Mouse (Mus musculus) kidney, embryonic 15.5 days (tissue): ENCODE results near the gene Morc4. TPM values are rescaled to one million over a fixed set of nuclear protein-coding genes. Genes with fewer than 3 reads are reported as not detected.

Source experiments
- ATAC-seq: fragments of 200-750 bp; cut with Nextera tagmentation; replicated peaks from 2 replicates; pipeline ENCODE4 v1.8.0; 2017; ENCODE audit warnings: moderate TSS enrichment; ENCODE audit not compliant: low FRiP score
- H3K27ac ChIP-seq: fragments of 300-500 bp; sonication (generic); 2 replicates; pipeline ENCODE4 v1.5.1; 2015; ENCODE audit warnings: mild to moderate bottlenecking, inconsistent platforms
- H3K27me3 ChIP-seq: fragments of 300-500 bp; sonication (generic); 2 replicates; pipeline ENCODE4 v1.6.1; 2015; ENCODE audit warnings: inconsistent platforms
- H3K36me3 ChIP-seq: fragments of 300-500 bp; sonication (generic); 2 replicates; pipeline ENCODE4 v1.6.1; 2015; ENCODE audit warnings: inconsistent platforms
- H3K4me1 ChIP-seq: fragments of 300-500 bp; sonication (generic); 2 replicates; pipeline ENCODE4 v1.6.1; 2015; ENCODE audit warnings: inconsistent platforms
- H3K4me2 ChIP-seq: fragments of 300-500 bp; sonication (generic); 2 replicates; pipeline ENCODE4 v1.6.1; 2015; ENCODE audit warnings: moderate library complexity, mild to moderate bottlenecking, inconsistent platforms
- H3K4me3 ChIP-seq: fragments of 300-500 bp; sonication (generic); replicated peaks from 2 replicates; pipeline ENCODE4 v1.5.1; 2015; ENCODE audit warnings: mild to moderate bottlenecking, inconsistent platforms
- H3K9ac ChIP-seq: fragments of 300-500 bp; sonication (generic); 2 replicates; pipeline ENCODE4 v1.6.1; 2015; ENCODE audit warnings: mild to moderate bottlenecking, inconsistent platforms
- H3K9me3 ChIP-seq: fragments of 300-500 bp; sonication (generic); replicated peaks from 2 replicates; pipeline ENCODE4 v1.6.1; 2016; ENCODE audit warnings: inconsistent platforms
- WGBS: fragments of 180-500 bp; shearing (Covaris S2); methylation state at CpG from one replicate; pipeline ENCODE4 v1.1.7; 2015; ENCODE audit warnings: mixed read lengths; 5-methylcytosine and 5-hydroxymethylcytosine counted together
- polyA plus RNA-seq: library from polyadenylated mRNA; unstranded; fragments of >200 nt; fragmentation: Nextera tagmentation; extraction: Ambion mirVana; gene quantifications from 2 replicates; pipeline ENCODE4 v1.2.1, GENCODE M21; 2015

The Morc4 gene
- polyA plus RNA-seq, 1 experiment from 2014 or later, result 13.8 TPM

- Histone ChIP-seq H3K4me2 (no peak overlapping the region), H3K4me1 (no peaks in the 10 kb centered on the region), H3K4me3 (no peak overlapping the region), H3K9me3 (no peaks in the 10 kb centered on the region), H3K27ac (no peak overlapping the region), H3K36me3 (no peaks in the 10 kb centered on the region), H3K27me3 (peaks cover 31% of the 10 kb centered on the region), H3K9ac (no peak overlapping the region)
- 42% methylated on average over 4 of the region's 4 CpGs for WGBS
- peak; percentile 37; the same call in 1 of the 2 replicates for ATAC-seq
These were observed 94.1 kb downstream of the Morc4 start for GRCm38 (mm10) chrX:139777357-139777756.

DNA sequence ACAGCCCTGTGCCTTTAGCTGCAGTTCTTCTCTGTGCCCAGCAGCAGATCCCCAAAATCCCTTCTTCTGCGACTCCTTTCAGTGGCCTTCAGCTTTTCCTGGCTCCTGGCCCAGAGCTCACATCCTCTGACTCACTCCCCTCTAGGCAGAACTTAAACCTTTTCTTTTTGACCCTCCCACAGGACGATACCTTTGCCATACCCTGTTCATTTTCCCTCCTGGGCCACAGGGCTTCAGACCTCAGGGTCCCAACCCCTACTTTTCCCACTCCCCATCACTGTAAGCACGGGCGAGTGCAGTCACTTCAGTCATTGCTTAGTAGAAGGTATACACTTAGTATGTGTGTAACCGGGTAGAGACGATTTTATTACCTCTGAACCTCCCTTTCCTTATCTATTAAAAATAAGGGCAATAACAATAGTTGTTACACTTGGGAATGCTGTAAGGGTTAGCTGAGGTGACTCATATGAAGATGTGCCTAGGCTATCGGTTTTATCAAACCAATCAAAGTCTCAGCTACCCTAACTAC lies 96.3 kb downstream of the Morc4 start:
- no peak for ATAC-seq
- H3K27me3 ChIP-seq, result peaks cover 32% of the 10 kb centered on the region
- H3K4me2 ChIP-seq, result no peak overlapping the region
- no peak overlapping the region for H3K9ac ChIP-seq
- H3K4me1 ChIP-seq, result no peaks in the 10 kb centered on the region
- H3K9me3 ChIP-seq, result no peaks in the 10 kb centered on the region
- WGBS, result 60% methylated on average over 7 of the region's 7 CpGs
- no peak overlapping the region for H3K27ac ChIP-seq
- no peak overlapping the region for H3K4me3 ChIP-seq
- H3K36me3 ChIP-seq, result no peaks in the 10 kb centered on the region

DNA sequence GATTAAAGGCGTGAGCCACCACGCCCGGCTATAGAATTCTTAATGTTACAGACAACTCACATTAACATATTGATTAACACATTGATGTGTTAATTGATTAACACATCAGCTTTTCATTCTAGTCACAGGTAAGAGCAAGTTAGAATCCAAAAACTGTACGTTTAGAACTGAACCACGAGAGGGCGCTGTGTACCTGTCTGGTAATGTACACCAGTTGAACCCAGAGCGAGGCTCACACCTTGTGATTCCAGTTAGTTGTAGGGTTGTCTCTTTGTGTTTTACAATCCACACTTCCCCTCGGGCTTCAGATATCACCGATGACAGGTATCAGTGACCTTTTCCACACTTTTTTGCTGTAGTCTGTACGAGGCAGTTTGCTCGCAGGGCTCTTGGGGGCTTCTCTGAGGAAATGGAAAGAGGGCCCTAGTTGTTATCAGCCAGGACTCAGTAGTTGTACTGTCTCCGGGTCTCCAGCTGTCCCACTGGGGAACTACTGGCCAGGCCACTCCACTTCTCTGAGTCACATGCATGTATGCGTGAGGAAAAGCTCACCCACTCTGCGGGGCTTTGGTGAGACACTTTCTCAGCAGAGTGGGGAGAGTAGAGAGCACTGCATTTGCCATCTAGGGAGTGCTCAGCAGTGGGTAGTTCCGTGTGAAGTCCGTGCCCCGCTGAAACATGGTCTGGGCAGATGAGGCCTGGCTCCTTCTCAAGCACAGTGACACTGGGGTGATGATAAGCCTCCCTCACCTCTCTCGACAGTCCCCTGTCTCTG lies 97.0 kb downstream of the Morc4 start:
- ATAC-seq, result peak; percentile 62; the same call in 1 of the 2 replicates
- Histone ChIP-seq H3K9ac (no peak overlapping the region), H3K4me3 (no peak overlapping the region), H3K27ac (no peak overlapping the region), H3K4me2 (no peak overlapping the region), H3K4me1 (no peaks in the 10 kb centered on the region), H3K36me3 (no peaks in the 10 kb centered on the region), H3K27me3 (peaks cover 36% of the 10 kb centered on the region), H3K9me3 (no peaks in the 10 kb centered on the region)
- WGBS, result 29% methylated on average over 18 of the region's 18 CpGs

Other genes with a start within 250 kb of the Morc4 start
- 3.0 and 3.3 TPM in 2 replicates for gene Tbc1d8b, start 186.7 kb downstream of the Morc4 start, polyA plus RNA-seq
- 0.28 TPM in 1 of 2 replicates, not detected in the other for gene Gm15013, start 157.2 kb downstream of the Morc4 start, polyA plus RNA-seq
- 0.42 TPM in 1 of 2 replicates, not detected in the other for gene Ripply1, start 89.3 kb downstream of the Morc4 start, polyA plus RNA-seq
- 31.2 and 31.6 TPM in 2 replicates for gene Cldn2, start 70.8 kb downstream of the Morc4 start, polyA plus RNA-seq
- gene Rbm41, start 126.9 kb upstream of the Morc4 start, polyA plus RNA-seq, result 4.5 and 4.6 TPM in 2 replicates
- gene Nup62cl, start 191.0 kb upstream of the Morc4 start, polyA plus RNA-seq, result 2.7 and 3.3 TPM in 2 replicates
- gene Pih1h3b, start 191.2 kb upstream of the Morc4 start, polyA plus RNA-seq, result not detected in 2 replicates